Mouse (Mus musculus) erythroblast, embryonic 14.5 days (primary cell): Measurements from ENCODE around the gene Pla1a.

ENCODE experiments used
- GATA1 ChIP-seq: IDR thresholded peaks from 2 replicates; pipeline ENCODE4 v1.6.1; 2012; ENCODE audit warnings: low read length, inconsistent platforms, mixed read lengths
- TAL1 ChIP-seq: IDR thresholded peaks from 3 replicates; pipeline ENCODE4 v1.6.1; 2012; ENCODE audit warnings: low read length, inconsistent platforms, mixed read lengths

DNA sequence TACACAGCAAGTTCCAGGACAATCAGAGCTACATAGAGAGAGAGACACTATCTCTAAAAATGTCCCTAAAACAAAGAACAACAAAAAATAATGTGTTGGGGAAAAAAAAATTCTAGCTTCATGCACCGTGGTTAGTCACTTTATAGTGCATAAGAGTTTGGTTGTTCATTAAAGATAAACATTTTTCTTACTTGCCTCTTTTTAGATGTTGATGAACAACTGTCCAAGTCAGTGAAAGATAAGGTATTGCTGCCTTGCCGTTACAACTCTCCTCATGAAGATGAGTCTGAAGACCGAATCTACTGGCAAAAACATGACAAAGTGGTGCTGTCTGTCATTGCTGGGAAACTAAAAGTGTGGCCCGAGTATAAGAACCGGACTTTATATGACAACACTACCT, 40.7 kb upstream of the Pla1a start:
- no peak for TF ChIP-seq GATA1
- TF ChIP-seq TAL1 = no peak
